Mouse (Mus musculus) myocyte (in vitro differentiated cells): ENCODE measurements around the gene Nat8f6.
"Not testable (repeated sequence)": the region's sequence is repeated elsewhere in the genome, so short reads cannot be mapped to it uniquely, and the experiment has no call there.

Experiments used
- E2F4 ChIP-seq: IDR thresholded peaks from one replicate; pipeline ENCODE4 v1.6.1; 2011; ENCODE audit warnings: mild to moderate bottlenecking, control low read depth, moderate library complexity; ENCODE audit not compliant: insufficient read depth
- POLR2A ChIP-seq: IDR thresholded peaks from one replicate; pipeline ENCODE4 v1.6.1; 2011; ENCODE audit warnings: low read depth, mild to moderate bottlenecking, control low read depth, moderate library complexity; ENCODE audit not compliant: insufficient read length
- SRF ChIP-seq: IDR thresholded peaks from one replicate; pipeline ENCODE4 v1.6.1; 2011; ENCODE audit warnings: low read depth; ENCODE audit not compliant: control insufficient read depth, insufficient read length
- TCF12 ChIP-seq: IDR thresholded peaks from one replicate; pipeline ENCODE4 v1.6.1; 2011; ENCODE audit warnings: mild to moderate bottlenecking, control low read depth; ENCODE audit not compliant: poor library complexity, insufficient read depth, severe bottlenecking

DNA sequence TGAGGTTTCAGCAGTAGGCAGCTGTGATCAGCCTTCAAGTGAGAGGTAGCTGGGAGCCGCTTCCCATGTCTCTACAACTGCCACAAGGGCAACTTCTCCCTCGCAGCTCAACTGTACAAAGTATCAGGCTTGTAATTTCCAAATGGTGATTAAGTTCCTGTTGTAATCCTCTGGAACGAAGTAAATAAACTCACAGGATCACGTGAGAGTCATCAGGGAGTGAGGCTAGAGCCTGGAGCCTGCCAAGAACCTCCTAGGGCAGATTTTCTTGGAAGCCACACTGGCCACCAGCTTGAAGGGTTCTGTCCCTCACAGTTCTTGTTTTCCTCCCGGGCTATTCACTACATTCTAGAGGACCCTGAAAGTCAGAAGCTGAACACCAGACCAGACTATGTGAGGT lies 17.6 kb downstream of the Nat8f6 start:
- TF ChIP-seq E2F4, SRF, POLR2A, TCF12: not testable (repeated sequence)
